In the genomic region with DNA sequence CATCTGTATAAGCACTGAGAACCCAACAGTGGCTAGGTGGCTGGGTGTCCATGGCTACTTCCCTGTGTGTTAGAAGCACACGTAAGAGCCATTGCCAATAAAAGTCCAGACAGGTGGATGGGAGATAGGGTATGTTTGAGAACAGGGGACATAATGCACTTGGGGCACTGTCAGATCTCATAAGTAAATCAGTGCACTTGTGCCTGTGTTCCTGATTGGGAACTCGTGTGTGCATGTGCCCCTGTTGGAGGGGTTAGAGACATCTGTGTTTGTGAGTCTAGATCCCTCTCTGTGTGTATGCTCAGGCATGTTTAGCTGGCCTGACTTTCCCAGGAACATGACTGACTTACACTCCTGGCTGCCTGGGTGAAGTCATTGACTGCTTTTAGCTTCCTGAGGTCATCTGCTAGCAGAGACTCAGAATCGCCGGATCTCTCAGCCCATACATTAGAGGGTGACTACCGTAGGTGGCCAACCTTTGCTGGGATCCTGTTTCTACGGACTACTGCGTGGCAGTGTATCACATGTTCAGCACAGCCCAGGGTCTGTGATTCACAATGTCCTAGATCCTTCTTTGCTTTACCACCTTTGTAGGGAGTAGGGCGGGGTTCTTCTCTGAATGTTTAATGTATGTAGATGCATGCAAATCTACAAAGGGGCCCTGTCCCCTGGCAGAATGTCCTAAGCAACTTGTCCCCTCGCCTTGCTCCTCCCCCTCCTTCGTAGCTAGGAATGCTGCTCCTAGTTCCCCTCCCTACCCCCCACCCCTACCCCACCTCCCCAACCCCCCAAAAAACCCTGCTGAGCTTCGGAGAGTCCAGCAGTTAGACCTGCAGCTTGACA, we compare ENCODE assay signal across 9 mouse cellular contexts. TPM values are rescaled to one million over a fixed set of nuclear protein-coding genes. Genes with fewer than 3 reads are reported as not detected.
DNase-seq lines count a peak whose midpoint lies in the region; ATAC-seq and TF ChIP-seq lines count a peak whose summit lies in the region.
"Had no signal": no experiment of that assay in that cellular context is flagged by ENCODE, and none has a peak within 500 bp of the region (broad histone marks: within the 10 kb centered on the region; RNA-seq: fewer than 3 reads in every experiment).

No protein-coding gene starts in this region.

- DNase-seq in left cerebral cortex, adult 2 months (ENCODE audit: extremely low spot score in 1 of 2, low spot score in 2 of 2) = no peak
- no peak for DNase-seq in left cerebral cortex, adult 18-20 months (ENCODE audit: low spot score in 2 of 2)
- peak; percentile 23 for DNase-seq in embryonic facial prominence, embryonic 11.5 days (ENCODE audit: low spot score)
- DNase-seq in heart, postnatal 4 days = peak; percentile 68
- DNase-seq in thymus, adult 2 months = no peak
- DNase-seq in right cerebral cortex, adult 18-20 months = no peak
- DNase-seq in thymus, postnatal 14 days = no peak
- DNase-seq: liver had no signal

- H3K36me3 ChIP-seq in embryonic facial prominence, embryonic 11.5 days (replicated peaks; ENCODE audit: control insufficient read depth, insufficient read depth, low read depth, low read length) = peaks cover 8% of the 10 kb centered on the region
- peaks cover 35% of the 10 kb centered on the region for H3K36me3 ChIP-seq in neural tube, embryonic 13.5 days
- peaks cover 6% of the 10 kb centered on the region; the same call in 1 of the 2 replicates for H3K36me3 ChIP-seq in thymus, adult 2 months (ENCODE audit: control insufficient read depth, insufficient read depth, low read length)

- no peak for TF ChIP-seq CTCF in left cerebral cortex, adult 2 months (IDR thresholded peaks at IDR 0.05)
- no peak for TF ChIP-seq CTCF in thymus, adult 2 months (IDR thresholded peaks at IDR 0.05; ENCODE audit: borderline replicate concordance, control insufficient read depth, extremely low read depth, insufficient read depth, low read length, poor library complexity)

- WGBS in embryonic facial prominence, embryonic 11.5 days = 28% methylated on average over 11 of the region's 11 CpGs
- 10% methylated on average over 11 of the region's 11 CpGs for WGBS in neural tube, embryonic 13.5 days
- 96% methylated on average over 11 of the region's 11 CpGs for WGBS in thymus, adult 2 months

- H3K27me3 ChIP-seq in embryonic facial prominence, embryonic 11.5 days (ENCODE audit: control insufficient read depth, insufficient read depth, low read length) = no peaks in the 10 kb centered on the region
- H3K27me3 ChIP-seq in neural tube, embryonic 13.5 days = no peaks in the 10 kb centered on the region
- no peaks in the 10 kb centered on the region for H3K27me3 ChIP-seq in thymus, adult 2 months (ENCODE audit: control insufficient read depth, insufficient read depth, low read length)

- H3K27ac ChIP-seq in left cerebral cortex, adult 2 months = peak overlapping the region; percentile 55; the same call in 1 of the 2 replicates
- H3K27ac ChIP-seq in embryonic facial prominence, embryonic 11.5 days (replicated peaks; ENCODE audit: low read depth, low read length) = no peak overlapping the region
- H3K27ac ChIP-seq in neural tube, embryonic 13.5 days (replicated peaks) = peak overlapping the region; percentile 89
- no peak overlapping the region for H3K27ac ChIP-seq in thymus, adult 2 months (ENCODE audit: control insufficient read depth, insufficient read depth, low read length)

- peaks cover 9% of the 10 kb centered on the region for H3K4me1 ChIP-seq in embryonic facial prominence, embryonic 11.5 days (ENCODE audit: control insufficient read depth, insufficient read depth, low read length)
- peaks cover 87% of the 10 kb centered on the region for H3K4me1 ChIP-seq in neural tube, embryonic 13.5 days (replicated peaks)
- peaks cover 16% of the 10 kb centered on the region for H3K4me1 ChIP-seq in thymus, adult 2 months (replicated peaks; ENCODE audit: control insufficient read depth, insufficient read depth, low read length)

- no peak overlapping the region for H3K9ac ChIP-seq in embryonic facial prominence, embryonic 11.5 days (replicated peaks; ENCODE audit: low read length)
- H3K9ac ChIP-seq in neural tube, embryonic 13.5 days = peak overlapping the region; percentile 63

- no peak for TF ChIP-seq POLR2A in thymus, adult 2 months (IDR thresholded peaks at IDR 0.05; ENCODE audit: control insufficient read depth, extremely low read depth, insufficient read depth, low read length, poor library complexity)

- no peaks in the 10 kb centered on the region for H3K9me3 ChIP-seq in embryonic facial prominence, embryonic 11.5 days (replicated peaks; ENCODE audit: control insufficient read depth, low read length)
- H3K9me3 ChIP-seq in neural tube, embryonic 13.5 days = no peaks in the 10 kb centered on the region

- intact Hi-C loops in left cerebral cortex, adult 2 months (cut with DNase I) = no loop called here

- no peak overlapping the region for H3K4me2 ChIP-seq in embryonic facial prominence, embryonic 11.5 days (ENCODE audit: low read depth, low read length)
- H3K4me2 ChIP-seq in neural tube, embryonic 13.5 days = peak overlapping the region; percentile 75

- ATAC-seq in embryonic facial prominence, embryonic 11.5 days (replicated peaks; ENCODE audit: insufficient number of reproducible peaks, low FRiP score, low TSS enrichment, low read depth) = no peak
- ATAC-seq in neural tube, embryonic 13.5 days (ENCODE audit: low read depth) = peak; percentile 1; the same call in 1 of the 2 replicates

- no peak overlapping the region for H3K4me3 ChIP-seq in left cerebral cortex, adult 2 months
- H3K4me3 ChIP-seq in embryonic facial prominence, embryonic 11.5 days (ENCODE audit: low read depth, low read length) = no peak overlapping the region
- peak overlapping the region; percentile 13 for H3K4me3 ChIP-seq in neural tube, embryonic 13.5 days
- no peak overlapping the region for H3K4me3 ChIP-seq in thymus, adult 2 months (ENCODE audit: control insufficient read depth, insufficient read depth, low read length)

RNA-seq across cellular contexts. Expression of gene Txnrd2, which starts 31.2 kb away (rescaled TPM):
- 10 to 100 TPM; 18.2 to 22.5 TPM for total RNA-seq in left cerebral cortex, adult 2 months (2021)
- 10 to 100 TPM; 19.4 to 21.3 TPM for total RNA-seq in left cerebral cortex, adult 18-20 months (2021)
- polyA plus RNA-seq in embryonic facial prominence, embryonic 11.5 days (2014; fragmentation: Nextera tagmentation; extraction: Ambion mirVana) = 15.8 and 15.9 TPM in 2 replicates
- total RNA-seq in heart, postnatal 4 days (2021) = 10 to 100 TPM; 26.7 to 29.0 TPM
- 20.3 and 22.8 TPM in 2 replicates for polyA plus RNA-seq in neural tube, embryonic 13.5 days (2015; fragmentation: Nextera tagmentation; extraction: Ambion mirVana)
- 10.6 and 10.7 TPM in 2 replicates for polyA plus RNA-seq in thymus, adult 2 months (2012; rRNA removed)

RNA-seq across cellular contexts. Expression of gene Comt, which starts 31.7 kb away (rescaled TPM):
- 10 to 100 TPM; 87.2 to 87.6 TPM for total RNA-seq in left cerebral cortex, adult 2 months (2021)
- total RNA-seq in left cerebral cortex, adult 18-20 months (2021) = 10 to 100 TPM; 90.5 to 91.4 TPM
- 47.4 and 49.3 TPM in 2 replicates for polyA plus RNA-seq in embryonic facial prominence, embryonic 11.5 days (2014; fragmentation: Nextera tagmentation; extraction: Ambion mirVana)
- 100 to 1,000 TPM; 116 to 122 TPM for total RNA-seq in heart, postnatal 4 days (2021)
- polyA plus RNA-seq in neural tube, embryonic 13.5 days (2015; fragmentation: Nextera tagmentation; extraction: Ambion mirVana) = 86.4 and 93.2 TPM in 2 replicates
- polyA plus RNA-seq in thymus, adult 2 months (2012; rRNA removed) = 104 and 108 TPM in 2 replicates

RNA-seq across cellular contexts. Expression of gene Arvcf, which starts 47.0 kb away (rescaled TPM):
- total RNA-seq in left cerebral cortex, adult 2 months (2021) = 10 to 100 TPM; 39.1 to 50.4 TPM
- 10 to 100 TPM; 40.7 TPM for total RNA-seq in left cerebral cortex, adult 18-20 months (2021)
- polyA plus RNA-seq in embryonic facial prominence, embryonic 11.5 days (2014; fragmentation: Nextera tagmentation; extraction: Ambion mirVana) = 26.6 and 28.1 TPM in 2 replicates
- 10 to 100 TPM; 43.5 to 44.2 TPM for total RNA-seq in heart, postnatal 4 days (2021)
- polyA plus RNA-seq in neural tube, embryonic 13.5 days (2015; fragmentation: Nextera tagmentation; extraction: Ambion mirVana) = 85.2 and 93.6 TPM in 2 replicates
- polyA plus RNA-seq in thymus, adult 2 months (2012; rRNA removed) = 52.3 and 56.0 TPM in 2 replicates

RNA-seq across cellular contexts. Expression of gene Tango2, which starts 47.1 kb away (rescaled TPM):
- 100 to 1,000 TPM; 154 to 158 TPM for total RNA-seq in left cerebral cortex, adult 2 months (2021)
- total RNA-seq in left cerebral cortex, adult 18-20 months (2021) = 100 to 1,000 TPM; 137 to 148 TPM
- 20.4 and 27.9 TPM in 2 replicates for polyA plus RNA-seq in embryonic facial prominence, embryonic 11.5 days (2014; fragmentation: Nextera tagmentation; extraction: Ambion mirVana)
- total RNA-seq in heart, postnatal 4 days (2021) = 10 to 100 TPM; 47.0 to 48.8 TPM
- 74.0 and 79.5 TPM in 2 replicates for polyA plus RNA-seq in neural tube, embryonic 13.5 days (2015; fragmentation: Nextera tagmentation; extraction: Ambion mirVana)
- 53.7 and 67.3 TPM in 2 replicates for polyA plus RNA-seq in thymus, adult 2 months (2012; rRNA removed)

Comparison
In these comparisons a context has a peak if more than half of its experiments do, and no peak if none do; other contexts are left out.
1. DNase-seq: peak in embryonic facial prominence, embryonic 11.5 days (single experiment) and heart, postnatal 4 days (single experiment); none in left cerebral cortex, adult 2 months (0 of 2), left cerebral cortex, adult 18-20 months (0 of 2), thymus, adult 2 months (single experiment), right cerebral cortex, adult 18-20 months (single experiment) and thymus, postnatal 14 days (single experiment).
2. H3K27ac ChIP-seq: peak in left cerebral cortex, adult 2 months (single experiment) and neural tube, embryonic 13.5 days (single experiment); none in embryonic facial prominence, embryonic 11.5 days (single experiment) and thymus, adult 2 months (single experiment).